Mouse (Mus musculus) embryo, embryonic 10 days (tissue): ENCODE results near the gene Uqcr11.

Experiments used
- DNase-seq: peaks from one replicate; pipeline ENCODE4 v3.0.0-alpha.2; 2015; ENCODE audit warnings: low spot score

The Uqcr11 gene

GRCm38 (mm10) chr10:80406684-80407501 is at the start of gene Uqcr11:
TSS of gene Uqcr11 (minus strand) at chr10:80406830.
- DNase-seq, result peak; percentile 98

- DNase-seq, result no peak
These were observed 49.1 kb upstream of the Uqcr11 start for GRCm38 (mm10) chr10:80455697-80456096.

GRCm38 (mm10) chr10:80454781-80455180 is 48.2 kb upstream of the Uqcr11 start:
- DNase-seq, result no peak

- DNase-seq, result no peak
These were observed 47.0 kb upstream of the Uqcr11 start for GRCm38 (mm10) chr10:80453601-80454000.

- peak; percentile 50 for DNase-seq
These were observed 44.0 kb upstream of the Uqcr11 start for GRCm38 (mm10) chr10:80450599-80450998.

- peak; percentile 90 for DNase-seq
These were observed 39.4 kb upstream of the Uqcr11 start for GRCm38 (mm10) chr10:80445898-80446601.

GRCm38 (mm10) chr10:80445052-80445451 is 38.4 kb upstream of the Uqcr11 start:
- DNase-seq, result no peak

- no peak for DNase-seq
These were observed 37.9 kb upstream of the Uqcr11 start for GRCm38 (mm10) chr10:80444339-80445045.

- DNase-seq, result no peak
These were observed 37.1 kb upstream of the Uqcr11 start for GRCm38 (mm10) chr10:80443575-80444278.

- DNase-seq, result no peak
These were observed 36.4 kb upstream of the Uqcr11 start for GRCm38 (mm10) chr10:80442989-80443388.

GRCm38 (mm10) chr10:80441598-80441997 is 35.0 kb upstream of the Uqcr11 start:
- no peak for DNase-seq

- DNase-seq, result no peak
These were observed 33.4 kb upstream of the Uqcr11 start for GRCm38 (mm10) chr10:80440031-80440430.

- no peak for DNase-seq
These were observed 31.3 kb upstream of the Uqcr11 start for GRCm38 (mm10) chr10:80437973-80438372.

GRCm38 (mm10) chr10:80436276-80436675 is 29.6 kb upstream of the Uqcr11 start:
- no peak for DNase-seq

GRCm38 (mm10) chr10:80435764-80436163 is 29.1 kb upstream of the Uqcr11 start:
- DNase-seq, result no peak

- DNase-seq, result no peak
These were observed 28.2 kb upstream of the Uqcr11 start for GRCm38 (mm10) chr10:80434823-80435222.

GRCm38 (mm10) chr10:80434233-80434592 is 27.6 kb upstream of the Uqcr11 start:
- DNase-seq, result no peak

- peak; percentile 96 for DNase-seq
These were observed 27.0 kb upstream of the Uqcr11 start, which contains the start of gene Tcf3 for GRCm38 (mm10) chr10:80433513-80434232. TSS of gene Tcf3 (minus strand) at chr10:80433647.

- DNase-seq, result peak; percentile 66
These were observed 26.4 kb upstream of the Uqcr11 start for GRCm38 (mm10) chr10:80432936-80433512.

GRCm38 (mm10) chr10:80432387-80432785 is 25.8 kb upstream of the Uqcr11 start:
- no peak for DNase-seq
